Mouse (Mus musculus): ENCODE results near the gene Epha1. TPM values are rescaled to one million over a fixed set of nuclear protein-coding genes. Genes with fewer than 3 reads are reported as not detected.

Epha1 gene
- polyA plus RNA-seq, 1 experiment from 2014 or later = 8.4 TPM

GRCm38 (mm10) chr6:42353180-42353579 lies 19.9 kb downstream of the Epha1 start:
- ATAC-seq (ENCODE audit: low read depth) = no peak
- Histone ChIP-seq H3K9ac (ENCODE audit: low read depth, low read length) (no peak overlapping the region), H3K27me3 (ENCODE audit: control insufficient read depth, insufficient read depth, low read depth, low read length) (no peaks in the 10 kb centered on the region; the same call in 1 of the 2 replicates), H3K27ac (ENCODE audit: low read length) (peak overlapping the region; percentile 60), H3K4me3 (ENCODE audit: low read depth, low read length) (peak overlapping the region; percentile 9; the same call in 1 of the 2 replicates), H3K4me2 (ENCODE audit: low read depth, low read length) (peak overlapping the region; percentile 36), H3K9me3 (replicated peaks; ENCODE audit: control insufficient read depth, low read length) (no peaks in the 10 kb centered on the region), H3K36me3 (ENCODE audit: control insufficient read depth, insufficient read depth) (peaks cover 15% of the 10 kb centered on the region), H3K4me1 (ENCODE audit: control insufficient read depth, low read depth, low read length) (peaks cover 26% of the 10 kb centered on the region)
- WGBS (ENCODE audit: insufficient replicate concordance) = 11% methylated on average over 8 of the region's 8 CpGs

DNA sequence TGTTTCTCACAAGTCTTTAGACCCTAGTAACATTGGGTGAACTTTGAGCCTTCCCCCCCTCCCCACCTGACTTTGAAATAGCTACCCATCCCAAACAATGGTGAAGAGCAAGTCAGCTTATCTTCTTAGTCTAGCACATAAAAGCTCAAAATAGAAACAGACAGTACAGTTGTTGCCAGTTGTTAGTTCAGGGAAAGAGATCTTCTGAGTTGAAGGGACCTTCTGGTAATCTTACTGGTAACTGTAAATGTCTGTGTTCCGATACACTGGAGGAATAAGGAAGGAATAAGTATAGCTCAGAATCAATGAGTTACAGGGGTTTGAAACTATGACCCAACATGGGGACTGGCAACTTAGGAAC lies 20.6 kb downstream of the Epha1 start:
- H3K27me3 ChIP-seq (ENCODE audit: control insufficient read depth, insufficient read depth, low read depth, low read length) = no peaks in the 10 kb centered on the region; the same call in 1 of the 2 replicates
- H3K27ac ChIP-seq (ENCODE audit: low read length) = peak overlapping the region; percentile 60
- peak overlapping the region; percentile 72 for H3K4me3 ChIP-seq (ENCODE audit: low read depth, low read length)
- H3K36me3 ChIP-seq (ENCODE audit: control insufficient read depth, insufficient read depth) = peaks cover 10% of the 10 kb centered on the region
- peaks cover 26% of the 10 kb centered on the region for H3K4me1 ChIP-seq (ENCODE audit: control insufficient read depth, low read depth, low read length)
- no peak overlapping the region for H3K9ac ChIP-seq (ENCODE audit: low read depth, low read length)
- 23% methylated on average over 1 of the region's 1 CpGs for WGBS (ENCODE audit: insufficient replicate concordance)
- H3K9me3 ChIP-seq (replicated peaks; ENCODE audit: control insufficient read depth, low read length) = no peaks in the 10 kb centered on the region
- H3K4me2 ChIP-seq (ENCODE audit: low read depth, low read length) = peak overlapping the region; percentile 66
- ATAC-seq (ENCODE audit: low read depth) = no peak

DNA sequence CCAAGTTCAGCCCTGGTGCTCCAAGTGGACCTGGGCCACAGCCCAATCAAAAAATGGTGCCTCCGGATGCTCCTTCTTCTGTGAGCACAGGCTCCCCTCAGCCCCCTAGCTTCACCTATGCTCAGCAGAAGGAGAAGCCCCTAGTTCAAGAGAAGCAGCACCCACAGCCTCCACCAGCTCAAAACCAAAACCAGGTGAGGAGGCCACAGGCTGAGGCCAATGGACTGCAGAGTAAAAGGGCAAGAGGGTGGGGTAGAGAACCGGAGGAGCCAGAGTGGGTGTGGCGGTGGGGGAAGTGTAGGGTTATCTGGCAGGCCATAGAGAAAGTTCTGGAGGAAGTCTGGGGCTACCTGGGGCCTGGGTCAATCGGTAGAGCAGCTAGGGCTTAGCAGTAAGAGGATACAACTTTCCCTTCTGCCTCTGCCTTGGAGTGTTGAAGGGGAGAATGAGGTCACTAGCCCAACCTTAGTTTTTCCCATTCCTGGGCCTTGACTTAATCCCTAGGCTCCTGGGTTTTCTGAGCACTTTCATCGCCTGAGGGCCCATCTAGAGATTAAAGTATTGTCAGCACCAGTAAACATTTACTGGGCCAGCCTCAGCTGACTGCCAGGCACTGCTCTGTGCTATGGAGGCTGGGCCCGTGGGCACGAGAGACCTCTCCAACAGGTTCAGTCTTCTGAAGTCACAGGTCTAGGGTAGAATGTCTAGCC lies 21.1 kb downstream of the Epha1 start:
- no peak for ATAC-seq (ENCODE audit: low read depth)
- Histone ChIP-seq H3K9ac (ENCODE audit: low read depth, low read length) (no peak overlapping the region), H3K4me2 (ENCODE audit: low read depth, low read length) (peak overlapping the region; percentile 66), H3K27me3 (ENCODE audit: control insufficient read depth, insufficient read depth, low read depth, low read length) (no peaks in the 10 kb centered on the region; the same call in 1 of the 2 replicates), H3K36me3 (ENCODE audit: control insufficient read depth, insufficient read depth) (peaks cover 8% of the 10 kb centered on the region), H3K4me1 (ENCODE audit: control insufficient read depth, low read depth, low read length) (peaks cover 26% of the 10 kb centered on the region), H3K27ac (ENCODE audit: low read length) (peak overlapping the region; percentile 60; the same call in 1 of the 2 replicates), H3K9me3 (replicated peaks; ENCODE audit: control insufficient read depth, low read length) (no peaks in the 10 kb centered on the region), H3K4me3 (ENCODE audit: low read depth, low read length) (peak overlapping the region; percentile 72)
- 27% methylated on average over 7 of the region's 7 CpGs for WGBS (ENCODE audit: insufficient replicate concordance)

GRCm38 (mm10) chr6:42350968-42351775 lies 21.9 kb downstream of the Epha1 start:
- peak overlapping the region; percentile 71 for H3K9ac ChIP-seq (ENCODE audit: low read depth, low read length)
- H3K27ac ChIP-seq (ENCODE audit: low read length) = peak overlapping the region; percentile 48; the same call in 1 of the 2 replicates
- peaks cover 4% of the 10 kb centered on the region; the same call in 1 of the 2 replicates for H3K36me3 ChIP-seq (ENCODE audit: control insufficient read depth, insufficient read depth)
- peak overlapping the region; percentile 66 for H3K4me2 ChIP-seq (ENCODE audit: low read depth, low read length)
- H3K27me3 ChIP-seq (ENCODE audit: control insufficient read depth, insufficient read depth, low read depth, low read length) = no peaks in the 10 kb centered on the region; the same call in 1 of the 2 replicates
- peak overlapping the region; percentile 72 for H3K4me3 ChIP-seq (ENCODE audit: low read depth, low read length)
- peaks cover 26% of the 10 kb centered on the region for H3K4me1 ChIP-seq (ENCODE audit: control insufficient read depth, low read depth, low read length)
- ATAC-seq (ENCODE audit: low read depth) = no peak
- 22% methylated on average over 13 of the region's 13 CpGs for WGBS (ENCODE audit: insufficient replicate concordance)
- no peaks in the 10 kb centered on the region for H3K9me3 ChIP-seq (replicated peaks; ENCODE audit: control insufficient read depth, low read length)

- H3K4me3 ChIP-seq (ENCODE audit: low read depth, low read length) = peak overlapping the region; percentile 72
- no peak for ATAC-seq (ENCODE audit: low read depth)
Observed at GRCm38 (mm10) chr6:42350021-42350967, 22.8 kb downstream of the Epha1 start.

GRCm38 (mm10) chr6:42349426-42350020 lies 23.5 kb downstream of the Epha1 start, which contains the start of gene Zyx:
Gene Zyx, plus strand, starts transcription at chr6:42349630.
- H3K9me3 ChIP-seq (replicated peaks; ENCODE audit: control insufficient read depth, low read length) = no peaks in the 10 kb centered on the region

More at GRCm38 (mm10) chr6:42350021-42350967, 22.8 kb downstream of the Epha1 start:
- under 1% methylated on average over 53 of the region's 72 CpGs for WGBS (ENCODE audit: insufficient replicate concordance)
- Histone ChIP-seq H3K4me2 (ENCODE audit: low read depth, low read length) (peak overlapping the region; percentile 66), H3K27ac (ENCODE audit: low read length) (peak overlapping the region; percentile 77), H3K27me3 (ENCODE audit: control insufficient read depth, insufficient read depth, low read depth, low read length) (no peaks in the 10 kb centered on the region; the same call in 1 of the 2 replicates), H3K9me3 (replicated peaks; ENCODE audit: control insufficient read depth, low read length) (no peaks in the 10 kb centered on the region), H3K4me1 (ENCODE audit: control insufficient read depth, low read depth, low read length) (peaks cover 26% of the 10 kb centered on the region), H3K36me3 (ENCODE audit: control insufficient read depth, insufficient read depth) (no peaks in the 10 kb centered on the region), H3K9ac (ENCODE audit: low read depth, low read length) (peak overlapping the region; percentile 71)

DNA sequence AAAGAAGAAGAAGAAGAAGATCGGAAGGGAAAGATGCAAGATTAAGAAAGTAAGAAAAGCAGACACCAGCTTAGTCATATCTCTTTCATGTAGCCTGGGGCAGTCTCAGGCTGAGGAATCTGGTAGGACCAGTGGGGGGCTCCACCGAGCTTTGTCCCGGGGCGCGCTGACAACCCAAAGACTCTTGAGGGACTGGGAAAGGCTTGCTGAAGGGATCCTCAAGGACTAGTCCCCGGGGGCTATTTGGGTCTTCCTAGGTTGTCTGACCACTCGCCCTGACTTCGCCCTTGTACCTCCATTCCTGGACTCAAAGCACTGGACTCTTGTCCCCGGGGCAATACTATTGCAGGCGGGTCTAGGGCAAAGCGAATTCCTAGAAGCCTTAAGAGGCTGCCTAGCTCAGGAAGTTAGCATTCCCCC lies 24.1 kb downstream of the Epha1 start:
- H3K9ac ChIP-seq (ENCODE audit: low read depth, low read length) = peak overlapping the region; percentile 71
- peak overlapping the region; percentile 72 for H3K4me3 ChIP-seq (ENCODE audit: low read depth, low read length)
- no peaks in the 10 kb centered on the region for H3K36me3 ChIP-seq (ENCODE audit: control insufficient read depth, insufficient read depth)
- H3K4me2 ChIP-seq (ENCODE audit: low read depth, low read length) = peak overlapping the region; percentile 66
- H3K27me3 ChIP-seq (ENCODE audit: control insufficient read depth, insufficient read depth, low read depth, low read length) = no peaks in the 10 kb centered on the region; the same call in 1 of the 2 replicates
- ATAC-seq (ENCODE audit: low read depth) = peak; percentile 25; the same call in 1 of the 2 replicates
- WGBS (ENCODE audit: insufficient replicate concordance) = under 1% methylated on average over 11 of the region's 11 CpGs
- H3K27ac ChIP-seq (ENCODE audit: low read length) = peak overlapping the region; percentile 88
- peaks cover 18% of the 10 kb centered on the region for H3K4me1 ChIP-seq (ENCODE audit: control insufficient read depth, low read depth, low read length)
- no peaks in the 10 kb centered on the region for H3K9me3 ChIP-seq (replicated peaks; ENCODE audit: control insufficient read depth, low read length)

More at GRCm38 (mm10) chr6:42349426-42350020, 23.5 kb downstream of the Epha1 start, which contains the start of gene Zyx:
- Histone ChIP-seq H3K4me3 (ENCODE audit: low read depth, low read length) (peak within 1 kb of the TSS; percentile 72), H3K36me3 (ENCODE audit: control insufficient read depth, insufficient read depth) (no peaks in the 10 kb centered on the region), H3K27me3 (ENCODE audit: control insufficient read depth, insufficient read depth, low read depth, low read length) (no peaks in the 10 kb centered on the region; the same call in 1 of the 2 replicates), H3K9ac (ENCODE audit: low read depth, low read length) (peak within 1 kb of the TSS; percentile 71), H3K27ac (ENCODE audit: low read length) (peak within 1 kb of the TSS; percentile 88), H3K4me1 (ENCODE audit: control insufficient read depth, low read depth, low read length) (peaks cover 23% of the 10 kb centered on the region), H3K4me2 (ENCODE audit: low read depth, low read length) (peak within 1 kb of the TSS; percentile 66)
- peak; percentile 90 for ATAC-seq (ENCODE audit: low read depth)
- WGBS (ENCODE audit: insufficient replicate concordance) = 1% methylated on average over 32 of the region's 36 CpGs

Measured in liver, embryonic 16.5 days (tissue).